Mouse (Mus musculus) CH12.LX (cell line): ENCODE measurements at regions not wholly inside any gene's neighbourhood (a gene's known extent, or its start where the extent isn't known, plus 50 kb on each side); places are given as distances from the start of the nearest gene placed in this dataset.

ENCODE experiments used
- DNase-seq: peaks from one replicate; pipeline ENCODE4 v3.0.0-alpha.2; 2013; ENCODE audit errors: extremely low read depth
- H3K27ac ChIP-seq: 2 replicates; pipeline ENCODE4 v1.5.1; 2012; ENCODE audit warnings: low read depth, mild to moderate bottlenecking, control low read depth, moderate library complexity; ENCODE audit not compliant: insufficient read depth
- H3K27me3 ChIP-seq: replicated peaks from 2 replicates; pipeline ENCODE3; 2012; ENCODE audit warnings: inconsistent platforms
- H3K36me3 ChIP-seq, 2 experiments: replicated peaks in 1 of 2; 2 replicates each; pipeline versions ENCODE3 to v1.6.1; 2012; ENCODE audit warnings: inconsistent platforms in 1 of 2, low read length in 1 of 2, mild to moderate bottlenecking in 1 of 2, mixed read lengths in 1 of 2, moderate library complexity in 1 of 2; ENCODE audit not compliant: control insufficient read depth in 1 of 2, insufficient read depth in 1 of 2
- H3K4me1 ChIP-seq, 2 experiments: 2 replicates each; pipeline ENCODE4 v1.6.1; 2012; ENCODE audit warnings: inconsistent platforms in 1 of 2, moderate library complexity in 1 of 2; ENCODE audit not compliant: insufficient read depth in 2 of 2, control insufficient read depth in 1 of 2
- H3K4me2 ChIP-seq: 2 replicates; pipeline ENCODE4 v1.6.1; 2012; ENCODE audit warnings: low read depth, mild to moderate bottlenecking, control low read depth; ENCODE audit not compliant: poor library complexity, insufficient read depth, severe bottlenecking
- H3K4me3 ChIP-seq, 3 experiments: fragments of 150-350 bp in 1 of 3; sonication (generic) in 1 of 3; replicated peaks in 1 of 3; 2 replicates each; pipeline versions ENCODE3 to v1.5.1; 2011 to 2012; ENCODE audit warnings: low read depth in 2 of 3, low read length in 2 of 3, mild to moderate bottlenecking in 2 of 3, moderate library complexity in 2 of 3, control low read depth in 1 of 3, improper control_type of control experiment in 1 of 3, inconsistent platforms in 1 of 3, mixed read lengths in 1 of 3; ENCODE audit not compliant: poor library complexity in 1 of 3
- H3K79me2 ChIP-seq: replicated peaks from 2 replicates; pipeline ENCODE4 v1.6.1; 2012; ENCODE audit warnings: mild to moderate bottlenecking, moderate library complexity; ENCODE audit not compliant: control insufficient read depth, poor library complexity, insufficient read depth, severe bottlenecking; ENCODE audit errors: extremely low read depth
- H3K9ac ChIP-seq: 2 replicates; pipeline ENCODE4 v1.6.1; 2012; ENCODE audit warnings: low read depth, mild to moderate bottlenecking, control low read depth, moderate library complexity; ENCODE audit not compliant: insufficient read depth
- H3K9me3 ChIP-seq: replicated peaks from 2 replicates; pipeline ENCODE3; 2012; ENCODE audit warnings: low read length, inconsistent platforms, mixed read lengths
- CHD1 ChIP-seq: IDR thresholded peaks from 2 replicates; pipeline ENCODE4 v1.6.1; 2012; ENCODE audit warnings: low read depth, low read length, improper control_type of control experiment, inconsistent platforms
- ETS1 ChIP-seq: conservative IDR thresholded peaks from 2 replicates; pipeline ENCODE4 v1.6.1; 2012; ENCODE audit warnings: low read depth, mild to moderate bottlenecking, inconsistent platforms, low read length, improper control_type of control experiment, moderate library complexity
- GABPA ChIP-seq: IDR thresholded peaks from 2 replicates; pipeline ENCODE4 v1.6.1; 2012; ENCODE audit warnings: low read depth, low read length, improper control_type of control experiment, inconsistent platforms; ENCODE audit not compliant: insufficient replicate concordance
- HCFC1 ChIP-seq: IDR thresholded peaks from 2 replicates; pipeline ENCODE4 v1.6.1; 2012; ENCODE audit warnings: low read depth, mild to moderate bottlenecking, inconsistent platforms, low read length, improper control_type of control experiment
- IRF4 ChIP-seq: IDR thresholded peaks from 2 replicates; pipeline ENCODE4 v1.6.1; 2014; ENCODE audit warnings: low read depth, mild to moderate bottlenecking, inconsistent platforms, low read length, improper control_type of control experiment
- JUN ChIP-seq: IDR thresholded peaks from 2 replicates; pipeline ENCODE4 v1.6.1; 2011; ENCODE audit warnings: low read depth, mild to moderate bottlenecking, low read length, improper control_type of control experiment, moderate library complexity; ENCODE audit not compliant: insufficient read depth
- JUND ChIP-seq: conservative IDR thresholded peaks from 2 replicates; pipeline ENCODE4 v1.6.1; 2011; ENCODE audit warnings: low read depth, low read length, improper control_type of control experiment
- KAT2A ChIP-seq: IDR thresholded peaks from 2 replicates; pipeline ENCODE4 v1.6.1; 2012; ENCODE audit warnings: low read length, improper control_type of control experiment, inconsistent platforms; ENCODE audit not compliant: insufficient replicate concordance
- MAFK ChIP-seq: IDR thresholded peaks from 2 replicates; pipeline ENCODE4 v1.6.1; 2011; ENCODE audit warnings: low read length, improper control_type of control experiment; ENCODE audit not compliant: insufficient replicate concordance
- MAZ ChIP-seq: IDR thresholded peaks from 2 replicates; pipeline ENCODE4 v1.6.1; 2012; ENCODE audit warnings: low read depth, mild to moderate bottlenecking, inconsistent platforms, low read length, improper control_type of control experiment, moderate library complexity
- MEF2A ChIP-seq: IDR thresholded peaks from 2 replicates; pipeline ENCODE4 v1.6.1; 2014; ENCODE audit warnings: low read depth, mild to moderate bottlenecking, inconsistent platforms, low read length, improper control_type of control experiment, borderline replicate concordance
- NELFE ChIP-seq: IDR thresholded peaks from 2 replicates; pipeline ENCODE4 v1.6.1; 2011; ENCODE audit warnings: low read depth, low read length, improper control_type of control experiment
- NRF1 ChIP-seq: IDR thresholded peaks from 2 replicates; pipeline ENCODE4 v1.6.1; 2014; ENCODE audit warnings: low read depth, mild to moderate bottlenecking, inconsistent platforms, low read length, improper control_type of control experiment, moderate library complexity
- PAX5 ChIP-seq: IDR thresholded peaks from 2 replicates; pipeline ENCODE4 v1.6.1; 2012; ENCODE audit warnings: low read length, inconsistent platforms, mixed read lengths
- SIN3A ChIP-seq: IDR thresholded peaks from 2 replicates; pipeline ENCODE4 v1.6.1; 2012; ENCODE audit warnings: low read length, improper control_type of control experiment, inconsistent platforms
- UBTF ChIP-seq: IDR thresholded peaks from 2 replicates; pipeline ENCODE4 v1.6.1; 2012; ENCODE audit warnings: low read depth, mild to moderate bottlenecking, inconsistent platforms, low read length, improper control_type of control experiment, moderate library complexity
- USF1 ChIP-seq: IDR thresholded peaks from 2 replicates; pipeline ENCODE4 v1.6.1; 2014; ENCODE audit warnings: low read depth, mild to moderate bottlenecking, inconsistent platforms, low read length, improper control_type of control experiment
- USF2 ChIP-seq: conservative IDR thresholded peaks from 2 replicates; pipeline ENCODE4 v1.6.1; 2011; ENCODE audit warnings: low read depth, low read length, improper control_type of control experiment
- ZNF384 ChIP-seq: IDR thresholded peaks from 2 replicates; pipeline ENCODE4 v1.6.1; 2012; ENCODE audit warnings: low read depth, low read length, improper control_type of control experiment, inconsistent platforms
- dilution Hi-C: fragments of 300-500 bp; cut with MboI; formaldehyde crosslinking; loops from 2 replicates; pipeline ENCODE4 v1.14.3; 2020; ENCODE audit warnings: low sequenced_read_pairs; ENCODE audit not compliant: extremely low pct_unique_long_range_greater_than_20kb, extremely low pct_ligation_motif_present
- in situ Hi-C: fragments of 300-500 bp; cut with MboI; formaldehyde crosslinking; loops from 3 replicates; pipeline ENCODE4 v1.14.3; 2019; ENCODE audit warnings: low sequenced_read_pairs, low pct_ligation_motif_present, low pct_unique_long_range_greater_than_20kb, mixed read lengths

- no peaks in the 10 kb centered on the region for H3K79me2 ChIP-seq
- no peak for TF ChIP-seq JUND
- no peak for TF ChIP-seq NRF1
- TF ChIP-seq ETS1: no peak
- TF ChIP-seq USF2: no peak
- TF ChIP-seq PAX5: no peak
- TF ChIP-seq MAZ: no peak
- TF ChIP-seq GABPA: no peak
- TF ChIP-seq HCFC1: no peak
- TF ChIP-seq MEF2A: no peak
- no peak for TF ChIP-seq UBTF
- no peak for TF ChIP-seq USF1
- TF ChIP-seq MAFK: no peak
- TF ChIP-seq KAT2A: no peak
- no peak for TF ChIP-seq IRF4
- no peak for TF ChIP-seq SIN3A
- TF ChIP-seq JUN: no peak
- no peak for TF ChIP-seq NELFE
- TF ChIP-seq, all 38 proteins: peak for 0
- Histone ChIP-seq H3K9me3 (no peaks in the 10 kb centered on the region), H3K27ac (no peak overlapping the region), H3K4me3 (no peak overlapping the region), H3K4me2 (no peak overlapping the region), H3K27me3 (no peaks in the 10 kb centered on the region), H3K4me1 (peaks cover 0 to 12% of the 10 kb centered on the region in 2 experiments; a peak in 1 of 4 replicates), H3K36me3 (no peaks in the 10 kb centered on the region), H3K9ac (no peak overlapping the region)
- dilution Hi-C loops: no loop called here
- no peak for DNase-seq
- in situ Hi-C loops: no loop called here
Measured at GRCm38 (mm10) chr1:184595449-184595848, 137.0 kb downstream of the Hlx start.

GRCm38 (mm10) chr1:184590634-184591033, 141.8 kb downstream of the Hlx start:
- Histone ChIP-seq H3K9me3 (no peaks in the 10 kb centered on the region), H3K4me1 (peaks cover 2 to 21% of the 10 kb centered on the region in 2 experiments; a peak in 2 of 4 replicates), H3K4me2 (no peak overlapping the region), H3K79me2 (no peaks in the 10 kb centered on the region), H3K36me3 (no peaks in the 10 kb centered on the region), H3K27ac (no peak overlapping the region), H3K27me3 (no peaks in the 10 kb centered on the region), H3K4me3 (no peak overlapping the region), H3K9ac (no peak overlapping the region)
- DNase-seq: no peak
- dilution Hi-C loops: no loop called here
- no peak for TF ChIP-seq ETS1
- no peak for TF ChIP-seq SIN3A
- no peak for TF ChIP-seq NELFE
- no peak for TF ChIP-seq ZNF384
- no peak for TF ChIP-seq CHD1
- no peak for TF ChIP-seq GABPA
- in situ Hi-C loops: no loop called here
